Mouse (Mus musculus) heart, embryonic 11.5 days (tissue): Measurements from ENCODE around the gene Hist1h3e. TPM values are rescaled to one million over a fixed set of nuclear protein-coding genes. Genes with fewer than 3 reads are reported as not detected.
"Not testable (repeated sequence)": the region's sequence is repeated elsewhere in the genome, so short reads cannot be mapped to it uniquely, and the experiment has no call there.

Experiments used
- ATAC-seq: fragments of 200-750 bp; cut with Nextera tagmentation; replicated peaks from 2 replicates; pipeline ENCODE4 v1.8.0; 2017; ENCODE audit warnings: moderate library complexity; ENCODE audit not compliant: insufficient number of reproducible peaks, low FRiP score, low TSS enrichment
- H3K27ac ChIP-seq: fragments of 300-500 bp; sonication (generic); 2 replicates; pipeline ENCODE4 v1.5.1; 2014; ENCODE audit warnings: mild to moderate bottlenecking, low read depth, low read length
- H3K27me3 ChIP-seq: fragments of 300-500 bp; sonication (generic); 2 replicates; pipeline ENCODE4 v1.6.1; 2014; ENCODE audit warnings: mild to moderate bottlenecking, low read length, mixed read lengths; ENCODE audit not compliant: control insufficient read depth, insufficient read depth
- H3K36me3 ChIP-seq: fragments of 300-500 bp; sonication (generic); 2 replicates; pipeline ENCODE4 v1.6.1; 2014; ENCODE audit warnings: mild to moderate bottlenecking, low read length, moderate library complexity, mixed read lengths; ENCODE audit not compliant: control insufficient read depth, insufficient read depth
- H3K4me1 ChIP-seq: fragments of 300-500 bp; sonication (generic); 2 replicates; pipeline ENCODE4 v1.6.1; 2014; ENCODE audit warnings: low read length; ENCODE audit not compliant: control insufficient read depth, insufficient read depth
- H3K4me2 ChIP-seq: fragments of 300-500 bp; sonication (generic); 2 replicates; pipeline ENCODE4 v1.6.1; 2014; ENCODE audit warnings: mild to moderate bottlenecking, moderate library complexity
- H3K4me3 ChIP-seq: fragments of 300-500 bp; sonication (generic); 2 replicates; pipeline ENCODE4 v1.5.1; 2014; ENCODE audit warnings: low read depth, low read length
- H3K9ac ChIP-seq: fragments of 300-500 bp; sonication (generic); 2 replicates; pipeline ENCODE4 v1.6.1; 2014; ENCODE audit warnings: mild to moderate bottlenecking, low read depth, low read length, moderate library complexity
- H3K9me3 ChIP-seq: fragments of 300-500 bp; sonication (generic); replicated peaks from 2 replicates; pipeline ENCODE4 v1.6.1; 2016; ENCODE audit warnings: low read length; ENCODE audit not compliant: control insufficient read depth
- WGBS: fragments of 180-500 bp; shearing (Covaris S2); extraction: QIAGEN DNeasy Blood & Tissue Kit; methylation state at CpG from one replicate; pipeline ENCODE4 v1.1.7; 2014; ENCODE audit not compliant: insufficient replicate concordance; 5-methylcytosine and 5-hydroxymethylcytosine counted together
- polyA plus RNA-seq: library from polyadenylated mRNA; unstranded; fragments of >200 nt; fragmentation: Nextera tagmentation; extraction: Ambion mirVana; gene quantifications from 2 replicates; pipeline ENCODE4 v1.2.1, GENCODE M21; 2014

Gene Hist1h3e
- polyA plus RNA-seq, 1 experiment from 2014 or later = 3.0 TPM

- H3K4me3 ChIP-seq = peak within 1 kb of the TSS; percentile 47
- peak within 1 kb of the TSS; percentile 77 for H3K9ac ChIP-seq
- under 1% methylated on average over 43 of the region's 47 CpGs for WGBS
- H3K27me3 ChIP-seq, H3K4me1 ChIP-seq, H3K9me3 ChIP-seq, H3K36me3 ChIP-seq: not testable (repeated sequence)
- H3K4me2 ChIP-seq = peak within 1 kb of the TSS; percentile 71
- ATAC-seq = peak; percentile 79
- H3K27ac ChIP-seq = peak within 1 kb of the TSS; percentile 89
These were observed 10.9 kb downstream of the Hist1h3e start, which contains the start of gene Hist1h4f for GRCm38 (mm10) chr13:23551146-23551834. Gene Hist1h4f (minus strand): TSS chr13:23551648.

- Histone ChIP-seq H3K9me3 (no peaks in the 10 kb centered on the region), H3K36me3 (no peaks in the 10 kb centered on the region), H3K27ac (peak overlapping the region; percentile 89), H3K9ac (peak overlapping the region; percentile 77), H3K4me1 (peaks cover 7% of the 10 kb centered on the region; the same call in 1 of the 2 replicates), H3K4me3 (peak overlapping the region; percentile 47), H3K27me3 (no peaks in the 10 kb centered on the region), H3K4me2 (peak overlapping the region; percentile 71)
- WGBS = 11% methylated on average over 3 of the region's 3 CpGs
- ATAC-seq = no peak
These were observed 11.4 kb downstream of the Hist1h3e start for GRCm38 (mm10) chr13:23550761-23551145.

GRCm38 (mm10) chr13:23546694-23547093, 15.5 kb downstream of the Hist1h3e start:
- Histone ChIP-seq H3K27ac (no peak overlapping the region), H3K9me3 (no peaks in the 10 kb centered on the region), H3K27me3 (no peaks in the 10 kb centered on the region), H3K4me1 (no peaks in the 10 kb centered on the region), H3K4me3 (no peak overlapping the region), H3K4me2 (no peak overlapping the region), H3K36me3 (no peaks in the 10 kb centered on the region), H3K9ac (no peak overlapping the region)
- 62% methylated on average over 5 of the region's 5 CpGs for WGBS
- ATAC-seq = no peak

- H3K36me3 ChIP-seq, ATAC-seq, H3K9me3 ChIP-seq, H3K4me1 ChIP-seq, H3K27me3 ChIP-seq, H3K9ac ChIP-seq: not testable (repeated sequence)
- WGBS = 0% methylated on average over 11 of the region's 14 CpGs
- Histone ChIP-seq H3K4me2 (peak overlapping the region; percentile 80), H3K27ac (peak overlapping the region; percentile 57; the same call in 1 of the 2 replicates), H3K4me3 (peak overlapping the region; percentile 51)
These were observed 17.4 kb downstream of the Hist1h3e start for GRCm38 (mm10) chr13:23544787-23545120.

- peak; percentile 95 for ATAC-seq
- WGBS = under 1% methylated on average over 30 of the region's 45 CpGs
- H3K27ac ChIP-seq = peak within 1 kb of the TSS; percentile 96
- peak within 1 kb of the TSS; percentile 51 for H3K4me3 ChIP-seq
- H3K27me3 ChIP-seq = no peaks in the 10 kb centered on the region
- peak within 1 kb of the TSS; percentile 71 for H3K9ac ChIP-seq
- H3K4me1 ChIP-seq = no peaks in the 10 kb centered on the region
- H3K4me2 ChIP-seq = peak within 1 kb of the TSS; percentile 80
- no peaks in the 10 kb centered on the region for H3K36me3 ChIP-seq
- no peaks in the 10 kb centered on the region for H3K9me3 ChIP-seq
These were observed 18.0 kb downstream of the Hist1h3e start, which contains the start of gene Hist1h3f for GRCm38 (mm10) chr13:23543965-23544786. Gene Hist1h3f (plus strand): TSS chr13:23544052.

- Histone ChIP-seq H3K27ac (peak within 1 kb of the TSS; percentile 96), H3K9ac (peak within 1 kb of the TSS; percentile 64), H3K4me2 (peak within 1 kb of the TSS; percentile 80), H3K4me3 (peak within 1 kb of the TSS; percentile 51)
- peak; percentile 89 for ATAC-seq
- H3K36me3 ChIP-seq, H3K4me1 ChIP-seq, H3K27me3 ChIP-seq, H3K9me3 ChIP-seq: not testable (repeated sequence)
- under 1% methylated on average over 25 of the region's 42 CpGs for WGBS
These were observed 19.1 kb downstream of the Hist1h3e start, which contains the start of gene Hist1h2bh for GRCm38 (mm10) chr13:23542999-23543607. Gene Hist1h2bh (minus strand): TSS chr13:23543392.

- whole genome bisulfite sequencing = 7% methylated on average over 3 of the region's 3 CpGs
- peak overlapping the region; percentile 64 for H3K4me2 ChIP-seq
- H3K36me3 ChIP-seq, H3K9me3 ChIP-seq, ATAC-seq, H3K4me1 ChIP-seq, H3K27me3 ChIP-seq: not testable (repeated sequence)
- peak overlapping the region; percentile 64 for H3K9ac ChIP-seq
- H3K27ac ChIP-seq = peak overlapping the region; percentile 74
- H3K4me3 ChIP-seq = peak overlapping the region; percentile 50
These were observed 19.8 kb downstream of the Hist1h3e start for GRCm38 (mm10) chr13:23542225-23542980.

- ATAC-seq = no peak
These were observed 20.7 kb downstream of the Hist1h3e start for GRCm38 (mm10) chr13:23541497-23541896.

More at GRCm38 (mm10) chr13:23541497-23541896, 20.7 kb downstream of the Hist1h3e start:
- Histone ChIP-seq H3K4me1 (0 out of 2 replicates have a peak, but pooled peaks cover under 1% of the 10 kb centered on the region), H3K9ac (no peak overlapping the region), H3K4me3 (no peak overlapping the region), H3K9me3 (no peaks in the 10 kb centered on the region), H3K27ac (no peak overlapping the region), H3K4me2 (no peak overlapping the region), H3K36me3 (no peaks in the 10 kb centered on the region), H3K27me3 (no peaks in the 10 kb centered on the region)
- 90% methylated on average over 3 of the region's 3 CpGs for WGBS
